Mouse (Mus musculus) layer of hippocampus, adult 8-10 months (tissue): Measurements from ENCODE around the gene Sipa1l3. TPM values are rescaled to one million over a fixed set of nuclear protein-coding genes. Genes with fewer than 3 reads are reported as not detected.

Experiments
- DNase-seq, 2 experiments: peaks; one replicate each; pipeline ENCODE4 v3.0.0; 2022; ENCODE audit warnings: low spot score in 2 of 2
- total RNA-seq, 4 experiments: library from RNA; stranded (reverse); gene quantifications; 2 replicates each; pipeline ENCODE4 v1.2.4; 2022

The Sipa1l3 gene
- total RNA-seq, 4 experiments from 2014 or later = 158 to 231 (median 197) TPM

- peak in 1 of 2 experiments; percentile 52 for DNase-seq
Observed at GRCm38 (mm10) chr7:29288942-29289638, 229.4 kb downstream of the Sipa1l3 start, which contains the start of gene Ppp1r14a. Gene Ppp1r14a, plus strand, starts transcription at chr7:29289308.

GRCm38 (mm10) chr7:29288079-29288478, 230.4 kb downstream of the Sipa1l3 start:
- no peak for DNase-seq

- DNase-seq = no peak
Observed at GRCm38 (mm10) chr7:29287481-29287880, 231.0 kb downstream of the Sipa1l3 start.

GRCm38 (mm10) chr7:29284523-29284922, 233.9 kb downstream of the Sipa1l3 start:
- no peak for DNase-seq

GRCm38 (mm10) chr7:29283876-29284275, 234.6 kb downstream of the Sipa1l3 start:
- DNase-seq = no peak

- DNase-seq = no peak
Observed at GRCm38 (mm10) chr7:29282074-29282554, 236.3 kb downstream of the Sipa1l3 start.

- DNase-seq = no peak
Observed at GRCm38 (mm10) chr7:29281201-29282073, 237.0 kb downstream of the Sipa1l3 start, which contains the start of gene Spint2. Gene Spint2, minus strand, starts transcription at chr7:29281912.

GRCm38 (mm10) chr7:29280801-29281200, 237.6 kb downstream of the Sipa1l3 start:
- DNase-seq = no peak

GRCm38 (mm10) chr7:29279924-29280323, 238.5 kb downstream of the Sipa1l3 start:
- no peak for DNase-seq

- no peak for DNase-seq
Observed at GRCm38 (mm10) chr7:29279261-29279660, 239.2 kb downstream of the Sipa1l3 start.

GRCm38 (mm10) chr7:29277510-29277909, 240.9 kb downstream of the Sipa1l3 start:
- no peak for DNase-seq

- DNase-seq = no peak
Observed at GRCm38 (mm10) chr7:29276715-29277114, 241.7 kb downstream of the Sipa1l3 start.

- DNase-seq = peak in 1 of 2 experiments; percentile 18
Observed at GRCm38 (mm10) chr7:29271687-29272465, 246.6 kb downstream of the Sipa1l3 start.

- DNase-seq = no peak
Observed at GRCm38 (mm10) chr7:29270445-29270844, 248.0 kb downstream of the Sipa1l3 start.

Other genes with a start within 250 kb of the Sipa1l3 start
- 10 to 100 TPM; 22.3 to 30.6 (median 25.9) TPM for gene Spint2, start 236.7 kb downstream of the Sipa1l3 start, total RNA-seq
- 10 to 100 TPM; 25.8 to 40.8 (median 33.5) TPM for gene Ppp1r14a, start 229.3 kb downstream of the Sipa1l3 start, total RNA-seq
- 100 to 1,000 TPM in 2 of 4 experiments, 10 to 100 TPM in 2; 91.6 to 116 (median 104) TPM for gene Dpf1, start 214.7 kb downstream of the Sipa1l3 start, total RNA-seq
- gene Catsperg2, start 208.4 kb upstream of the Sipa1l3 start, total RNA-seq = under 1 TPM in 2 of 4 experiments, not detected in 2; 0.24 to 0.57 TPM
- 10 to 100 TPM; 17.7 to 18.8 (median 18.2) TPM for gene Zfp84, start 249.9 kb upstream of the Sipa1l3 start, total RNA-seq